Mouse (Mus musculus): ENCODE measurements around the gene Myt1.

DNA sequence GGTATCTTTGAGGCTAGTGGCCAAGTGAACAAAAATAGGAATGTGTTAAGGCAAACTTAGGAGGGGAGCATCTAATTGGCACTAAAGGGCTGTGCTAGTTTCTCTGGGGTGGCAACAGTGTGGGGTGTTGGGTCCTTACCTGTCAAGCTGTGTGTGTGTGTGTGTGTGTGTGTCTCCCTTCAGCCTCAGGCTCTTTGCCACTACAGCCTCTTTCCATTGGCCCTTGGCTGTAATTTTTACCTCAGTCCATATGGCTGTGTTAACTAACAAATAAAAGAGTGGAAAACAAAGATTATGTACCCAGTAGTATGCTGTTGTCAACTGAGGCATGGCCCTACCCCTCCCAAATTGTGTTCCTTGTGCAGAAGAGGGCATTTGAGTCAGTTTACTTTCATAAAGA is 5.3 kb downstream of the Myt1 start:
- TF ChIP-seq POLR2A (IDR thresholded peaks at IDR 0.05; ENCODE audit: low read depth, low read length): no peak
- TF ChIP-seq CTCF (IDR thresholded peaks at IDR 0.05; ENCODE audit: borderline replicate concordance, insufficient read depth, low read length): no peak

Data from embryonic fibroblast, embryonic 13.5 days (primary cell).